Mouse (Mus musculus): ENCODE data around the gene Zdbf2.

Gene Zdbf2

DNA sequence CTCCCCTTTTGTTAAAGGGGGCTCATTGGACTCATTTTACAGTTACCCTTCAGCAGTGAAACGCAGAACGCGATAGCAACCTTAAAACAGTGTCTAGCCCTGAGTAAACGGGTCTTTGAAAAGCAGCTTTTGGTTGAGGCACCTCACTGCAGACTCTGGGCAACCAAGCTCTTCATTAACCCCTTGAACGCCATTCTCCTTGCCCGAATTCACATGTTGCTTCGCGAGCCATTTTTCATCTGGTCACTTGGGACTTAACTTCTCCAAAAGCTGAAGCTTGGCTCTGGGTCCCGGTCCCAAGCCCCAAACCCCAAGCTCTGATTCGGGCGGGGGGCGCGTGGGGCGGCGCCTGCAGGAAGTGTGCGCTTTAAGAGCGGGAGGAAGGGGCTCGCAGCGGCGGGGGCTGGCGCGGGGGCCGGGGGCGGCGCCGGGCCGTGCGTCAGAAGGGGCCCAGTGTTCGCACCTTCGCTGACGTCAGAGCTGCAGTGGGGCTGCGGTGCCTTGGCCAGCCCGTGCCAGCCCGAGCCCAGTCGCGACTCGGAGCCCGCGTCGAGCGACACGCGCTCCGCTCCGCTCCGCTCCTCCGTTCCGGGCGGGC lies at the start of gene Zdbf2:
Zdbf2 (plus strand) TSS at position 525 of the 598 bp plus-strand sequence.
- DNase-seq (ENCODE audit: low spot score in 2 of 2) = no peak

GRCm38 (mm10) chr1:63225009-63225408 lies 48.1 kb upstream of the Zdbf2 start:
- DNase-seq (ENCODE audit: low spot score in 2 of 2) = no peak

GRCm38 (mm10) chr1:63225890-63226289 lies 47.2 kb upstream of the Zdbf2 start:
- no peak for DNase-seq (ENCODE audit: low spot score in 2 of 2)

- DNase-seq (ENCODE audit: low spot score in 2 of 2) = no peak
These were observed 45.8 kb upstream of the Zdbf2 start for GRCm38 (mm10) chr1:63227241-63227640.

GRCm38 (mm10) chr1:63237371-63237770 lies 35.7 kb upstream of the Zdbf2 start:
- no peak for DNase-seq (ENCODE audit: low spot score in 2 of 2)

DNA sequence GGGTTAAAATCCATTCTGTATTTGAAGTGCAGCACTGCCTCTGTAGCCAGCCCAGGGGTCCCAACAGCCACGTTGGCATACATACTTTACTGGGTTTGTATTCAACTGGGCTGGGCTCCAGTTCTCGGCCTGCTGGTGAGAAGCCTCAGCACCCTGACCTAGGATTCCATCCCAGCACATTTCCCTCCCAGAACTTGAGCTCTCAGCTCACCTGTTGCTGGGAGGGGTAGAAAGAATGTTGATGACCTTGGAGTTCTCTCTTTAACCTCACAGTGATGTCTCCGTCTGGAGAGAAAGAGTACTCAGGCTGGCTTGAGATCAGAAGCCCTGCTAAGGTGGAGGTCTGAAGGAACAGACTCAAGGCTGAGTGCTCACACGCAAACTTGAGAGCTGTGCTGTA lies 33.8 kb upstream of the Zdbf2 start:
- DNase-seq (ENCODE audit: low spot score in 2 of 2) = no peak

GRCm38 (mm10) chr1:63239751-63240150 lies 33.3 kb upstream of the Zdbf2 start:
- no peak for DNase-seq (ENCODE audit: low spot score in 2 of 2)

- no peak for DNase-seq (ENCODE audit: low spot score in 2 of 2)
These were observed 29.2 kb upstream of the Zdbf2 start for GRCm38 (mm10) chr1:63243854-63244253.

DNA sequence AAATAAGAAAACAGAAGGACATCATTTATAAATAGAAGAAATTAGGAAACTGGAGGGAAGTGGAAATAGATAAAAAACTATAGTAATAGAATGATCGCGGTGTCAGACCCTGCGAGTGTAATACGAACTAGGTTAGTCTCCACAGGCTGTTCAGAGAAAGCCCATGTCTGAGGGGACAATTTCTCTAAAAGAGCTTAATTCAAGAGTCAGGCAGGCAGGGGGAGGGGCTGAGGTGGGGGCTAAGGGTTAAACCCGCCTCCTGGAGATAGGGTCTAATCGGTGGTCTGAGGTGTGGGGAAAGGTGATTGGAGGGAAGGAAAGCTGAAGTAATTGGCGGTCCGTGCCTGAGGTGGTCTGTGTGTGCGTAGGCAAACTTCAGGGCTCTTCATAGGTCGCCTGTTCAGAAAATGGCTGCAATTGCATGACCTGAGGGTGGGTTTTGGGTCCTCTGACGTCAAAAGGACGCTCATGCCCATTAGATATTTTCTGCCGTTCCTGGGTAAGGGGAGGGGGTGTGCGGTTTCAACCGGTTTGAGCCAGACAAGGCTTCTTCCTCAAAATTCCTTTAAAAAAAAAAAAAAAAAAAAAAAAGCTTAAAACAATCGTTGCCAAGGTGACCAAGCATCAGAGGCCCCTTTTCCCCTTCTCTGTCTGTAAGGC lies 26.1 kb upstream of the Zdbf2 start:
- no peak for DNase-seq (ENCODE audit: low spot score in 2 of 2)

- no peak for DNase-seq (ENCODE audit: low spot score in 2 of 2)
These were observed 25.2 kb upstream of the Zdbf2 start for GRCm38 (mm10) chr1:63247831-63248359.

GRCm38 (mm10) chr1:63248360-63248851 lies 24.7 kb upstream of the Zdbf2 start:
- DNase-seq (ENCODE audit: low spot score in 2 of 2) = no peak

DNA sequence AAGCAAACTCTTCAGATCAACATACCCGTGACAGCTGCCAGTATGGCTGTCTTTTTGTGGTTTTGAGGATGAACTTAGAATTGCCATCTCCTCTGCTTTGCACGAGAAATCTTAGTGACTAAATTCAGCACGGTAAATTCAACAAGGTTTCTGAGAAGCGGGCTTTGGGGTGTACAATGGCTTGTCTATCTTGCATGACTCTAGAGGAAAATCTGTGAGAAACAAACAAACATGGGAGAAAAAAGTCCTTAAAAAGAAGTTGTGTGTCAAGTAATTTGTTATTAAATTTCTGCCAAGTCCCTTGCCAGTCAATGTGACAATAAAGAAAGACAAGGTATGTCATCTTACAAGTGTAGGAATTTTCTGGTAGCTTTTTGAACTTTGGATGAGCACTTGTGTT lies 23.8 kb upstream of the Zdbf2 start:
- no peak for DNase-seq (ENCODE audit: low spot score in 2 of 2)

- DNase-seq (ENCODE audit: low spot score in 2 of 2) = no peak
These were observed 20.5 kb upstream of the Zdbf2 start for GRCm38 (mm10) chr1:63252351-63253209.

DNA sequence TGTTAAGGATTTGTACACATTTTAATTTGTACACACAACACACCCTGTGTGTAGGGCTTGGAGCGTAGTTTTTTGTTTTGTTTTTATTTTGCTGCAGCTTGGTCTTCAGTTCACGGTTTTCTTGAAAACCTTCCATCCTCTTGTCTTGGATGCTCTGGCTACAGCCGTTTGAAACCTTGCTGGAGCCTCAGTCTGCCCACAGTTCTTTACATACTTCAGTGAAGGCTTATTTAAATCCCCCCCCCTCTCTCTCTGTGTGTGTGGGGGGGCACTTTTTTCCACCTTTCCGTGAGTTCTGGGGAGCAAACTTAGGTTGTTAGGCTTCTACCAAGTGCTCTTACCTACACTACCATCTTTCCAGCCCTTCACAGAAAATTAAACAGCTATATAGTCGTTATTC lies 19.8 kb upstream of the Zdbf2 start:
- no peak for DNase-seq (ENCODE audit: low spot score in 2 of 2)

- no peak for DNase-seq (ENCODE audit: low spot score in 2 of 2)
These were observed 18.0 kb upstream of the Zdbf2 start for GRCm38 (mm10) chr1:63255101-63255500.

DNA sequence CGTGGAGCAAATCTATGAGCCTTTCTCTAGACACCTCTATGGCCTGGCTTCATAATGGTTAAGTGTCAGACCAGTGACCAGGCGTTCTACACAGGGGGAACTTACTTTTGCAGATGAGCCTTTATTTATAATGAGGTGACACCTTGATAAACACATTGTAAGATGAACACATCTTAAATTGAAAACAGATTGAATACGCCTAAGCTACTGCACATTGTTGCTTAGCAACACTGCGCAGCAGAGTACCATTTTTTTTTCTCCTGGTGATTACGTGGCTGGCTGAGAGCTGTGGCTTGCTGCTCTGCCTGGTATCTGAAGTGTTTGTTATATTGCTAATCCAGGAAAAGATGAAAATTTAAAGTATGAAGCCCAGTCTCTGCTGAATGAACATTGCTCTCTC lies 17.0 kb upstream of the Zdbf2 start:
- no peak for DNase-seq (ENCODE audit: low spot score in 2 of 2)

DNA sequence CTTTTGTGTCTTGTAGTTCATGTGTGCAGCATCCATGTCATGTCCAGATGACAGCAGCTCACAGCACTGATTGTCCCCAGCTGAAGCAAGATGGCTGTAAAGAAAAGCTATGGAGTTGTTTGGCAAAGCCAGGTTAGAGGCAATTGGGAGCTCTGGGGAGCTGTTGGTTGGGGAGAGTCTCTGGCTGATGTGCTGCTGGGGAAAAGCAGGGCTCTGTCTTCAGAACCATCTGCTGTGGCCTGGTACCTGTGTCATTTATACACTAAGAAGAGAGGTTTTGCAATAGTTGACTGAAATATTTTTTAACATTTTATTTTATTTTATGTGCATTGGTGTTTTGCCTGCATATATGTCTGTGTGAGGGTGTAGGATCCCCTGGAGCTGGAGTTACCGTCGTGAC lies 14.6 kb upstream of the Zdbf2 start:
- no peak for DNase-seq (ENCODE audit: low spot score in 2 of 2)

GRCm38 (mm10) chr1:63259271-63259830 lies 13.7 kb upstream of the Zdbf2 start:
- DNase-seq (ENCODE audit: low spot score in 2 of 2) = no peak

- no peak for DNase-seq (ENCODE audit: low spot score in 2 of 2)
These were observed 12.9 kb upstream of the Zdbf2 start for GRCm38 (mm10) chr1:63259916-63260741.

GRCm38 (mm10) chr1:63260742-63261033 lies 12.4 kb upstream of the Zdbf2 start:
- no peak for DNase-seq (ENCODE audit: low spot score in 2 of 2)

DNA sequence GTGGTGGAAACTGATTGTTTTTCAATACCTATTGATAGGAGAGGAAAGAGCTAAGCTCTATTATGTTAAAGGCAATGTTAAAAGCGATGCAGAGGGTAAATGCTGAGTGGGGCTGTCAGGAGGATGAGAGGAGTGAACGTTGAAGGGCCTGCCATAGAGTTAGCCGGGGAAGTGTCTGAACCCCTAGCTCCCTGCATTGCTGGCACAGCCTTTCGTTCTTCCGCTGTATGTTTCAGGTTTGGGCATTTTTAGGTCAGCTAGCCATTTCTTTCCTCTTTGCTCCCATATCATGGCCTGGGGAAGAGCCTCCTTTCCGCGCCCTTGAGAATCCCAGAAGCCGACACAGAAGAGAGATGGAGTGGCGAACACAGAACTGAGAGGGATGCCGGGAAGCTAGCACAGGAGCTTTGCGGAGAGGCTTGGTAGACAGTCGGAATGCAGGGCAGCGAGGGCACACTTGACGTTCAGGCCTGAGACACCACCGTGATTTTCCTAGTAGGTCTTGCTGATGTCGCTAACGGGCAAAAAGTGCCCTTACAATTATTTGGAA lies 11.9 kb upstream of the Zdbf2 start:
- no peak for DNase-seq (ENCODE audit: low spot score in 2 of 2)

Measured in spleen, postnatal 10 days (tissue).